ENCODE assay signal across 20 mouse cellular contexts in the genomic region with DNA sequence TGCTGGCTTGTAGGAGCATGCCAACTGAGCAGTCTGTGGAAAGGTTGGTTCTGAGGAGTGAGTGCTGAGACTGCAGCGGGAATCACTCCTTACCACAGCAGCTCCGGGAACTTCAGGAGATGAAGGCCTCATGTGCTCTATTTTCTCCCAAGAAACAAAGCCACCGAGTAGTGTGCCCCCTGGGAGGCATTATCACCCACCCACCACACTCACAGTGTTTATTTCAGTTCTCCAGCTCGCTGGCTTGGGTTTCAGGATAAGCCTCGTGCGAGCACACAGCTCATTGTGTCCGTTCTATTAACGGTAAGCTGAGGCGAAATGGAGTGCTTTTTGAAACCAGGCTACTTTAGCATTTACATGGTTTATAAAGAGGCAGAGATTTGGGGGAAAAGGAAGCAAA. TPM values are rescaled to one million over a fixed set of nuclear protein-coding genes. Genes with fewer than 3 reads are reported as not detected.
DNase-seq lines count a peak whose midpoint lies in the region; ATAC-seq and TF ChIP-seq lines count a peak whose summit lies in the region.
"Had no signal": no experiment of that assay in that cellular context is flagged by ENCODE, and none has a peak within 500 bp of the region (broad histone marks: within the 10 kb centered on the region; RNA-seq: fewer than 3 reads in every experiment).

No protein-coding gene starts in this region.

- H3K27ac ChIP-seq in heart, embryonic 13.5 days (replicated peaks) = peak overlapping the region; percentile 71
- peak overlapping the region; percentile 69 for H3K27ac ChIP-seq in limb, embryonic 12.5 days
- no peak overlapping the region for H3K27ac ChIP-seq in limb, embryonic 10.5 days
- peak overlapping the region; percentile 70; the same call in 1 of the 2 replicates for H3K27ac ChIP-seq in embryonic facial prominence, embryonic 12.5 days
- H3K27ac ChIP-seq in limb, embryonic 15.5 days = peak overlapping the region; percentile 38; the same call in 1 of the 2 replicates
- H3K27ac ChIP-seq in gastrocnemius, adult 2 months = no peak overlapping the region
- H3K27ac ChIP-seq: forebrain, embryonic 10.5 days; lung, embryonic 15.5 days; macrophage; midbrain, embryonic 13.5 days had no signal

- no peaks in the 10 kb centered on the region for H3K27me3 ChIP-seq in heart, embryonic 13.5 days (replicated peaks)
- H3K27me3 ChIP-seq in limb, embryonic 12.5 days = no peaks in the 10 kb centered on the region
- H3K27me3 ChIP-seq in limb, embryonic 10.5 days (ENCODE audit: low read depth, poor library complexity, severe bottlenecking) = no peaks in the 10 kb centered on the region
- no peaks in the 10 kb centered on the region for H3K27me3 ChIP-seq in embryonic facial prominence, embryonic 12.5 days
- H3K27me3 ChIP-seq in limb, embryonic 15.5 days = no peaks in the 10 kb centered on the region
- H3K27me3 ChIP-seq: midbrain, embryonic 13.5 days had no signal

- no peak overlapping the region for H3K4me3 ChIP-seq in heart, embryonic 13.5 days
- no peak overlapping the region for H3K4me3 ChIP-seq in limb, embryonic 12.5 days (replicated peaks)
- H3K4me3 ChIP-seq in limb, embryonic 10.5 days = no peak overlapping the region
- no peak overlapping the region for H3K4me3 ChIP-seq in embryonic facial prominence, embryonic 12.5 days
- no peak overlapping the region for H3K4me3 ChIP-seq in limb, embryonic 15.5 days
- no peak overlapping the region for H3K4me3 ChIP-seq in gastrocnemius, adult 2 months
- H3K4me3 ChIP-seq: forebrain, embryonic 10.5 days; lung, embryonic 15.5 days; midbrain, embryonic 13.5 days had no signal

- no peaks in the 10 kb centered on the region for H3K9me3 ChIP-seq in heart, embryonic 13.5 days
- H3K9me3 ChIP-seq in limb, embryonic 12.5 days = no peaks in the 10 kb centered on the region
- H3K9me3 ChIP-seq in limb, embryonic 10.5 days (replicated peaks) = no peaks in the 10 kb centered on the region
- no peaks in the 10 kb centered on the region for H3K9me3 ChIP-seq in embryonic facial prominence, embryonic 12.5 days
- H3K9me3 ChIP-seq in limb, embryonic 15.5 days = no peaks in the 10 kb centered on the region
- H3K9me3 ChIP-seq: forebrain, embryonic 10.5 days; lung, embryonic 15.5 days; midbrain, embryonic 13.5 days had no signal

- H3K4me1 ChIP-seq in heart, embryonic 13.5 days = peaks cover 78% of the 10 kb centered on the region
- peaks cover 62% of the 10 kb centered on the region for H3K4me1 ChIP-seq in limb, embryonic 12.5 days (replicated peaks)
- peaks cover 61% of the 10 kb centered on the region for H3K4me1 ChIP-seq in limb, embryonic 10.5 days
- H3K4me1 ChIP-seq in embryonic facial prominence, embryonic 12.5 days = peaks cover 53% of the 10 kb centered on the region
- H3K4me1 ChIP-seq in limb, embryonic 15.5 days = peaks cover 35% of the 10 kb centered on the region
- H3K4me1 ChIP-seq: lung, embryonic 15.5 days had no signal

- no peak for DNase-seq in heart, postnatal 4 days
- no peak for DNase-seq in limb, embryonic 10.5 days (ENCODE audit: low spot score)
- DNase-seq in urinary bladder, postnatal 25 days (ENCODE audit: low spot score) = no peak
- no peak for DNase-seq in gastrocnemius, adult 2 months
- DNase-seq: adrenal gland, postnatal 10 days; B cell, adult 2 months; cerebellum, adult 11 months; cerebellum, postnatal 36 days; gastrocnemius, postnatal 14 days; heart, postnatal 36 days; left cerebral cortex, postnatal 4 days; right cerebral cortex, adult 18-20 months had no signal

- WGBS in heart, embryonic 13.5 days = 43% methylated on average over 9 of the region's 9 CpGs
- 52% methylated on average over 9 of the region's 9 CpGs for WGBS in limb, embryonic 12.5 days
- WGBS in limb, embryonic 10.5 days = 77% methylated on average over 9 of the region's 9 CpGs
- WGBS in embryonic facial prominence, embryonic 12.5 days = 56% methylated on average over 9 of the region's 9 CpGs
- WGBS in limb, embryonic 15.5 days = 41% methylated on average over 9 of the region's 9 CpGs

- ATAC-seq in heart, embryonic 13.5 days (ENCODE audit: extremely low read depth, insufficient number of reproducible peaks, low FRiP score, low TSS enrichment) = no peak
- ATAC-seq in limb, embryonic 12.5 days (ENCODE audit: insufficient number of reproducible peaks, insufficient read depth, low FRiP score, low TSS enrichment, low read depth) = no peak
- no peak for ATAC-seq in embryonic facial prominence, embryonic 12.5 days (ENCODE audit: insufficient number of reproducible peaks, insufficient read depth, low FRiP score, low TSS enrichment)
- ATAC-seq in limb, embryonic 15.5 days (ENCODE audit: insufficient number of reproducible peaks, low FRiP score, low TSS enrichment, low read depth) = no peak
- ATAC-seq: midbrain, embryonic 13.5 days had no signal

- peaks cover 3% of the 10 kb centered on the region; the same call in 1 of the 2 replicates for H3K36me3 ChIP-seq in heart, embryonic 13.5 days
- H3K36me3 ChIP-seq in limb, embryonic 12.5 days = no peaks in the 10 kb centered on the region; the same call in 1 of the 2 replicates
- 0 out of 2 replicates have a peak, but pooled peaks cover 2% of the 10 kb centered on the region for H3K36me3 ChIP-seq in limb, embryonic 10.5 days
- no peaks in the 10 kb centered on the region for H3K36me3 ChIP-seq in embryonic facial prominence, embryonic 12.5 days
- no peaks in the 10 kb centered on the region for H3K36me3 ChIP-seq in limb, embryonic 15.5 days
- H3K36me3 ChIP-seq: forebrain, embryonic 10.5 days; lung, embryonic 15.5 days; midbrain, embryonic 13.5 days had no signal

- H3K9ac ChIP-seq in heart, embryonic 13.5 days = 0 out of 2 replicates have a peak overlapping the region, but pooled peaks have one; percentile 37
- H3K9ac ChIP-seq in limb, embryonic 12.5 days (replicated peaks) = no peak overlapping the region
- no peak overlapping the region for H3K9ac ChIP-seq in embryonic facial prominence, embryonic 12.5 days
- no peak overlapping the region for H3K9ac ChIP-seq in limb, embryonic 15.5 days
- H3K9ac ChIP-seq: lung, embryonic 15.5 days; midbrain, embryonic 13.5 days had no signal

- no peak for TF ChIP-seq CTCF in gastrocnemius, adult 2 months (IDR thresholded peaks at IDR 0.05)

- 0 out of 2 replicates have a peak overlapping the region, but pooled peaks have one; percentile 4 for H3K4me2 ChIP-seq in heart, embryonic 13.5 days
- no peak overlapping the region for H3K4me2 ChIP-seq in limb, embryonic 12.5 days
- no peak overlapping the region for H3K4me2 ChIP-seq in embryonic facial prominence, embryonic 12.5 days (replicated peaks)
- no peak overlapping the region for H3K4me2 ChIP-seq in limb, embryonic 15.5 days
- H3K4me2 ChIP-seq: lung, embryonic 15.5 days; midbrain, embryonic 13.5 days had no signal

- intact Hi-C loops in gastrocnemius, adult 2 months (cut with DNase I) = no loop called here

RNA-seq across cellular contexts. Expression of a gene that starts 32.1 kb away (rescaled TPM):
- 25.2 and 27.2 TPM in 2 replicates for polyA plus RNA-seq in heart, embryonic 13.5 days (2015; fragmentation: Nextera tagmentation; extraction: Ambion mirVana)
- total RNA-seq in heart, postnatal 4 days (2021) = 10 to 100 TPM; 25.8 to 27.3 TPM
- polyA plus RNA-seq in limb, embryonic 12.5 days (2016; fragmentation: Nextera tagmentation; extraction: Ambion mirVana) = 61.0 and 61.4 TPM in 2 replicates
- 49.3 and 57.2 TPM in 2 replicates for polyA plus RNA-seq in limb, embryonic 10.5 days (2016; fragmentation: Nextera tagmentation; extraction: Ambion mirVana)
- polyA plus RNA-seq in embryonic facial prominence, embryonic 12.5 days (2016; fragmentation: Nextera tagmentation; extraction: Ambion mirVana) = 45.7 and 51.0 TPM in 2 replicates
- 35.5 and 38.5 TPM in 2 replicates for polyA plus RNA-seq in limb, embryonic 15.5 days (2015; fragmentation: Nextera tagmentation; extraction: Ambion mirVana)
- 1 to 10 TPM; 2.5 to 3.2 TPM for total RNA-seq in gastrocnemius, adult 2 months (2021)

Comparison
In these comparisons a context has a peak if more than half of its experiments do, and no peak if none do; other contexts are left out.
1. H3K27ac ChIP-seq: peak in heart, embryonic 13.5 days (single experiment), limb, embryonic 12.5 days (single experiment), embryonic facial prominence, embryonic 12.5 days (single experiment) and limb, embryonic 15.5 days (single experiment); none in limb, embryonic 10.5 days (single experiment) and gastrocnemius, adult 2 months (single experiment).